Mouse (Mus musculus) forebrain, embryonic 11.5 days (tissue): ENCODE data around the gene Tmem178. TPM values are rescaled to one million over a fixed set of nuclear protein-coding genes. Genes with fewer than 3 reads are reported as not detected.

Experiments used
- ATAC-seq: fragments of 200-750 bp; cut with Nextera tagmentation; replicated peaks from 2 replicates; pipeline ENCODE4 v1.8.0; 2017; ENCODE audit warnings: moderate TSS enrichment; ENCODE audit not compliant: low FRiP score
- DNase-seq: peaks from one replicate; pipeline ENCODE4 v3.0.0-alpha.2; 2017; ENCODE audit warnings: low spot score
- H3K27ac ChIP-seq: fragments of 300-500 bp; sonication (generic); 2 replicates; pipeline ENCODE4 v1.5.1; 2014; ENCODE audit warnings: low read depth, low read length
- H3K27me3 ChIP-seq: fragments of 300-500 bp; sonication (generic); 2 replicates; pipeline ENCODE4 v1.6.1; 2014; ENCODE audit warnings: mild to moderate bottlenecking, low read length, mixed read lengths; ENCODE audit not compliant: control insufficient read depth, insufficient read depth
- H3K36me3 ChIP-seq: fragments of 300-500 bp; sonication (generic); 2 replicates; pipeline ENCODE4 v1.6.1; 2014; ENCODE audit warnings: mild to moderate bottlenecking, low read length, moderate library complexity, mixed read lengths; ENCODE audit not compliant: control insufficient read depth, insufficient read depth
- H3K4me1 ChIP-seq: fragments of 300-500 bp; sonication (generic); replicated peaks from 2 replicates; pipeline ENCODE4 v1.6.1; 2014; ENCODE audit warnings: low read length, mixed read lengths; ENCODE audit not compliant: control insufficient read depth, insufficient read depth
- H3K4me2 ChIP-seq: fragments of 300-500 bp; sonication (generic); 2 replicates; pipeline ENCODE4 v1.6.1; 2014; ENCODE audit warnings: low read depth, mild to moderate bottlenecking, low read length, moderate library complexity, mixed read lengths; ENCODE audit not compliant: severe bottlenecking
- H3K4me3 ChIP-seq: fragments of 300-500 bp; sonication (generic); 2 replicates; pipeline ENCODE4 v1.5.1; 2014; ENCODE audit warnings: low read depth, low read length
- H3K9ac ChIP-seq: fragments of 300-500 bp; sonication (generic); 2 replicates; pipeline ENCODE4 v1.6.1; 2014; ENCODE audit warnings: low read length
- H3K9me3 ChIP-seq: fragments of 300-500 bp; sonication (generic); 2 replicates; pipeline ENCODE4 v1.6.1; 2016; ENCODE audit warnings: low read length, mixed read lengths; ENCODE audit not compliant: control insufficient read depth
- WGBS: fragments of 180-500 bp; shearing (Covaris S2); extraction: QIAGEN DNeasy Blood & Tissue Kit; methylation state at CpG from one replicate; pipeline ENCODE4 v1.1.7; 2014; 5-methylcytosine and 5-hydroxymethylcytosine counted together
- polyA plus RNA-seq: library from polyadenylated mRNA; unstranded; fragments of >200 nt; fragmentation: Nextera tagmentation; extraction: Ambion mirVana; gene quantifications from 2 replicates; pipeline ENCODE4 v1.2.1, GENCODE M21; 2014

The Tmem178 gene
- 13.6 and 14.7 TPM in 2 replicates for polyA plus RNA-seq

- WGBS: under 1% methylated on average over 73 of the region's 84 CpGs
- ATAC-seq: peak; percentile 83
- peaks cover 3% of the 10 kb centered on the region; the same call in 1 of the 2 replicates for H3K27me3 ChIP-seq
Measured at GRCm38 (mm10) chr17:80944530-80945198, at the start of gene Tmem178. Tmem178 (plus strand) TSS chr17:80944632.

GRCm38 (mm10) chr17:80896481-80896880, 48.0 kb upstream of the Tmem178 start:
- DNase-seq: no peak
- 32% methylated on average over 2 of the region's 2 CpGs for WGBS
- no peak overlapping the region for H3K4me2 ChIP-seq

More at GRCm38 (mm10) chr17:80944530-80945198, at the start of gene Tmem178:
- Histone ChIP-seq H3K27ac (peak within 1 kb of the TSS; percentile 37; the same call in 1 of the 2 replicates), H3K4me2 (peak within 1 kb of the TSS; percentile 96), H3K4me1 (0 out of 2 replicates have a peak, but pooled peaks cover 2% of the 10 kb centered on the region), H3K9ac (peak within 1 kb of the TSS; percentile 83), H3K36me3 (no peaks in the 10 kb centered on the region), H3K9me3 (no peaks in the 10 kb centered on the region), H3K4me3 (peak within 1 kb of the TSS; percentile 75)
- DNase-seq: peak; percentile 75

GRCm38 (mm10) chr17:80897709-80898440, 46.6 kb upstream of the Tmem178 start:
- Histone ChIP-seq H3K27me3 (no peaks in the 10 kb centered on the region), H3K36me3 (no peaks in the 10 kb centered on the region), H3K9ac (no peak overlapping the region), H3K27ac (0 out of 2 replicates have a peak overlapping the region, but pooled peaks have one; percentile 7), H3K4me3 (no peak overlapping the region), H3K4me1 (peaks cover 5% of the 10 kb centered on the region; the same call in 1 of the 2 replicates), H3K4me2 (no peak overlapping the region), H3K9me3 (no peaks in the 10 kb centered on the region)
- 40% methylated on average over 9 of the region's 9 CpGs for WGBS
- ATAC-seq: peak; percentile 37; the same call in 1 of the 2 replicates
- DNase-seq: no peak

More at GRCm38 (mm10) chr17:80896481-80896880, 48.0 kb upstream of the Tmem178 start:
- H3K9ac ChIP-seq: no peak overlapping the region
- H3K4me1 ChIP-seq: peaks cover 5% of the 10 kb centered on the region; the same call in 1 of the 2 replicates
- H3K9me3 ChIP-seq: no peaks in the 10 kb centered on the region
- ATAC-seq: no peak
- H3K36me3 ChIP-seq: no peaks in the 10 kb centered on the region
- no peak overlapping the region for H3K27ac ChIP-seq
- H3K4me3 ChIP-seq: no peak overlapping the region
- no peaks in the 10 kb centered on the region for H3K27me3 ChIP-seq

- Histone ChIP-seq H3K27ac (no peak overlapping the region), H3K4me2 (no peak overlapping the region)
- ATAC-seq: no peak; the same call in 1 of the 2 replicates
Measured at GRCm38 (mm10) chr17:80899513-80900199, 44.8 kb upstream of the Tmem178 start.

GRCm38 (mm10) chr17:80900200-80900520, 44.3 kb upstream of the Tmem178 start:
- H3K27me3 ChIP-seq: no peaks in the 10 kb centered on the region
- no peak overlapping the region for H3K27ac ChIP-seq
- H3K4me3 ChIP-seq: no peak overlapping the region
- no peak for DNase-seq
- H3K9me3 ChIP-seq: no peaks in the 10 kb centered on the region
- peaks cover 5% of the 10 kb centered on the region; the same call in 1 of the 2 replicates for H3K4me1 ChIP-seq
- no peak overlapping the region for H3K4me2 ChIP-seq
- H3K36me3 ChIP-seq: no peaks in the 10 kb centered on the region
- no peak for ATAC-seq
- WGBS: 79% methylated on average over 2 of the region's 2 CpGs
- no peak overlapping the region for H3K9ac ChIP-seq

More at GRCm38 (mm10) chr17:80899513-80900199, 44.8 kb upstream of the Tmem178 start:
- Histone ChIP-seq H3K9ac (no peak overlapping the region), H3K4me3 (no peak overlapping the region), H3K27me3 (no peaks in the 10 kb centered on the region), H3K4me1 (peaks cover 5% of the 10 kb centered on the region; the same call in 1 of the 2 replicates), H3K9me3 (no peaks in the 10 kb centered on the region), H3K36me3 (no peaks in the 10 kb centered on the region)
- 65% methylated on average over 9 of the region's 9 CpGs for WGBS
- DNase-seq: no peak

- no peak overlapping the region for H3K27ac ChIP-seq
- H3K27me3 ChIP-seq: no peaks in the 10 kb centered on the region
- H3K36me3 ChIP-seq: no peaks in the 10 kb centered on the region
- DNase-seq (no peak), ATAC-seq (no peak)
- H3K9me3 ChIP-seq: no peaks in the 10 kb centered on the region
- no peak overlapping the region for H3K9ac ChIP-seq
- no peak overlapping the region for H3K4me2 ChIP-seq
- WGBS: 87% methylated on average over 6 of the region's 6 CpGs
- no peak overlapping the region for H3K4me3 ChIP-seq
- peaks cover 5% of the 10 kb centered on the region; the same call in 1 of the 2 replicates for H3K4me1 ChIP-seq
Measured at GRCm38 (mm10) chr17:80901885-80902284, 42.5 kb upstream of the Tmem178 start.

GRCm38 (mm10) chr17:80903121-80903875, 41.1 kb upstream of the Tmem178 start:
- Histone ChIP-seq H3K4me2 (no peak overlapping the region), H3K36me3 (no peaks in the 10 kb centered on the region), H3K9ac (no peak overlapping the region), H3K27ac (no peak overlapping the region), H3K4me1 (peaks cover 3% of the 10 kb centered on the region; the same call in 1 of the 2 replicates), H3K27me3 (no peaks in the 10 kb centered on the region), H3K4me3 (no peak overlapping the region), H3K9me3 (no peaks in the 10 kb centered on the region)
- ATAC-seq (no peak), DNase-seq (no peak)
- 84% methylated on average over 11 of the region's 11 CpGs for WGBS

GRCm38 (mm10) chr17:80904061-80904460, 40.4 kb upstream of the Tmem178 start:
- H3K27ac ChIP-seq: no peak overlapping the region
- DNase-seq: no peak
- H3K4me1 ChIP-seq: 0 out of 2 replicates have a peak, but pooled peaks cover 3% of the 10 kb centered on the region
- H3K9ac ChIP-seq: no peak overlapping the region
- no peaks in the 10 kb centered on the region for H3K9me3 ChIP-seq
- no peaks in the 10 kb centered on the region for H3K27me3 ChIP-seq
- H3K4me2 ChIP-seq: no peak overlapping the region
- H3K4me3 ChIP-seq: no peak overlapping the region
- WGBS: 83% methylated on average over 5 of the region's 5 CpGs
- no peaks in the 10 kb centered on the region for H3K36me3 ChIP-seq
- no peak for ATAC-seq
